Mouse (Mus musculus) urinary bladder, postnatal 14 days (tissue): ENCODE data around the gene Ntm.

ENCODE experiments used
- DNase-seq: peaks from one replicate; pipeline ENCODE4 v3.0.0; 2021; ENCODE audit warnings: low spot score

Ntm gene

GRCm38 (mm10) chr9:29884062-29884461, 78.9 kb downstream of the Ntm start:
- DNase-seq = no peak

- no peak for DNase-seq
These were observed 81.3 kb downstream of the Ntm start for GRCm38 (mm10) chr9:29881614-29882013.

GRCm38 (mm10) chr9:29877583-29877982, 85.4 kb downstream of the Ntm start:
- no peak for DNase-seq

GRCm38 (mm10) chr9:29867746-29868145, 95.2 kb downstream of the Ntm start:
- no peak for DNase-seq

GRCm38 (mm10) chr9:29866824-29867223, 96.1 kb downstream of the Ntm start:
- DNase-seq = no peak

GRCm38 (mm10) chr9:29866101-29866500, 96.8 kb downstream of the Ntm start:
- DNase-seq = no peak

GRCm38 (mm10) chr9:29865502-29865901, 97.4 kb downstream of the Ntm start:
- DNase-seq = no peak

GRCm38 (mm10) chr9:29864886-29865285, 98.1 kb downstream of the Ntm start:
- no peak for DNase-seq

- no peak for DNase-seq
These were observed 100.5 kb downstream of the Ntm start for GRCm38 (mm10) chr9:29862408-29862807.

GRCm38 (mm10) chr9:29859256-29860048, 103.5 kb downstream of the Ntm start:
- DNase-seq = no peak

GRCm38 (mm10) chr9:29848735-29849455, 114.0 kb downstream of the Ntm start:
- DNase-seq = no peak

GRCm38 (mm10) chr9:29837344-29837743, 125.6 kb downstream of the Ntm start:
- DNase-seq = no peak

GRCm38 (mm10) chr9:29834911-29835310, 128.0 kb downstream of the Ntm start:
- DNase-seq = no peak

- no peak for DNase-seq
These were observed 129.2 kb downstream of the Ntm start for GRCm38 (mm10) chr9:29833781-29834180.

GRCm38 (mm10) chr9:29827240-29827660, 135.7 kb downstream of the Ntm start:
- DNase-seq = no peak

GRCm38 (mm10) chr9:29825236-29825635, 137.7 kb downstream of the Ntm start:
- DNase-seq = no peak

GRCm38 (mm10) chr9:29823716-29824115, 139.2 kb downstream of the Ntm start:
- DNase-seq = no peak

- no peak for DNase-seq
These were observed 150.3 kb downstream of the Ntm start for GRCm38 (mm10) chr9:29812685-29813084.

- DNase-seq = no peak
These were observed 156.2 kb downstream of the Ntm start for GRCm38 (mm10) chr9:29806790-29807189.

- no peak for DNase-seq
These were observed 158.5 kb downstream of the Ntm start for GRCm38 (mm10) chr9:29804483-29804882.

- no peak for DNase-seq
These were observed 159.1 kb downstream of the Ntm start for GRCm38 (mm10) chr9:29803738-29804285.

- no peak for DNase-seq
These were observed 159.8 kb downstream of the Ntm start for GRCm38 (mm10) chr9:29802990-29803737.
